Mouse (Mus musculus) adrenal gland, postnatal 0 days (tissue): ENCODE data around the gene Dhx57. TPM values are rescaled to one million over a fixed set of nuclear protein-coding genes. Genes with fewer than 3 reads are reported as not detected.

ENCODE experiments used
- polyA plus RNA-seq: library from polyadenylated mRNA; unstranded; fragments of >200 nt; fragmentation: Nextera tagmentation; extraction: Ambion mirVana; gene quantifications from 2 replicates; pipeline ENCODE4 v1.2.1, GENCODE M21; 2015

Dhx57 gene
- 9.2 and 13.0 TPM in 2 replicates for polyA plus RNA-seq

GRCm38 (mm10) chr17:80290074-80290657 lies at the start of gene Dhx57, which contains the start of gene Morn2:
Gene Dhx57, minus strand, starts transcription at chr17:80290476.
Gene Morn2, plus strand, starts transcription at chr17:80290203.

GRCm38 (mm10) chr17:80307251-80307650 lies 17.0 kb upstream of the Dhx57 start, which contains the start of gene Arhgef33:
Gene Arhgef33, plus strand, starts transcription at chr17:80307407.

GRCm38 (mm10) chr17:80224326-80225116 lies 65.8 kb downstream of the Dhx57 start, which contains the start of gene Gemin6:
Gene Gemin6, plus strand, starts transcription at chr17:80224441.

GRCm38 (mm10) chr17:80206671-80207581 lies 83.3 kb downstream of the Dhx57 start, which contains the start of the genes Srsf7 and Ttc39d:
Gene Srsf7, minus strand, starts transcription at chr17:80207307.
Gene Ttc39d, plus strand, starts transcription at chr17:80207460.

Other genes starting within 250 kb of the Dhx57 start
- 28.9 and 37.4 TPM in 2 replicates for gene Hnrnpll, start 228.1 kb downstream of the Dhx57 start, polyA plus RNA-seq
- gene Galm, start 163.0 kb downstream of the Dhx57 start, polyA plus RNA-seq: 9.0 and 9.9 TPM in 2 replicates
- gene Srsf7, start 83.2 kb downstream of the Dhx57 start, polyA plus RNA-seq: 221 and 296 TPM in 2 replicates
- 0.15 and 0.19 TPM in 2 replicates for gene Ttc39d, start 83.0 kb downstream of the Dhx57 start, polyA plus RNA-seq
- gene Gemin6, start 66.0 kb downstream of the Dhx57 start, polyA plus RNA-seq: 36.9 and 41.6 TPM in 2 replicates
- 25.7 and 27.1 TPM in 2 replicates for gene Morn2, start 273 bp downstream of the Dhx57 start, polyA plus RNA-seq
- 1.5 and 2.5 TPM in 2 replicates for gene Arhgef33, start 16.9 kb upstream of the Dhx57 start, polyA plus RNA-seq
- gene Gm10190, start 83.1 kb upstream of the Dhx57 start, polyA plus RNA-seq: 1.4 and 3.0 TPM in 2 replicates
- 3.7 and 4.1 TPM in 2 replicates for gene Sos1, start 190.0 kb upstream of the Dhx57 start, polyA plus RNA-seq